Mouse (Mus musculus) limb, embryonic 11.5 days (tissue): ENCODE data around the gene Kctd8. TPM values are rescaled to one million over a fixed set of nuclear protein-coding genes. Genes with fewer than 3 reads are reported as not detected.

ENCODE experiments used
- ATAC-seq: fragments of 200-750 bp; cut with Nextera tagmentation; 2 replicates; pipeline ENCODE4 v1.8.0; 2017; ENCODE audit warnings: low read depth; ENCODE audit not compliant: insufficient number of reproducible peaks, low FRiP score, low TSS enrichment
- DNase-seq: peaks from one replicate; pipeline ENCODE4 v3.0.0-alpha.2; 2015; ENCODE audit warnings: low spot score
- H3K27ac ChIP-seq: fragments of 300-500 bp; sonication (generic); replicated peaks from 2 replicates; pipeline ENCODE4 v1.5.1; 2014; ENCODE audit warnings: low read depth, mild to moderate bottlenecking, low read length
- H3K27me3 ChIP-seq: fragments of 300-500 bp; sonication (generic); 2 replicates; pipeline ENCODE4 v1.6.1; 2014; ENCODE audit warnings: mild to moderate bottlenecking, low read length, mixed read lengths; ENCODE audit not compliant: control insufficient read depth, insufficient read depth
- H3K36me3 ChIP-seq: fragments of 300-500 bp; sonication (generic); 2 replicates; pipeline ENCODE4 v1.6.1; 2014; ENCODE audit warnings: mild to moderate bottlenecking, low read length, moderate library complexity, mixed read lengths; ENCODE audit not compliant: control insufficient read depth, insufficient read depth
- H3K4me1 ChIP-seq: fragments of 300-500 bp; sonication (generic); 2 replicates; pipeline ENCODE4 v1.6.1; 2014; ENCODE audit warnings: low read length, mixed read lengths; ENCODE audit not compliant: control insufficient read depth, insufficient read depth
- H3K4me2 ChIP-seq: fragments of 300-500 bp; sonication (generic); 2 replicates; pipeline ENCODE4 v1.6.1; 2014; ENCODE audit warnings: low read depth, mild to moderate bottlenecking, moderate library complexity; ENCODE audit not compliant: severe bottlenecking
- H3K4me3 ChIP-seq: fragments of 300-500 bp; sonication (generic); 2 replicates; pipeline ENCODE4 v1.5.1; 2014; ENCODE audit warnings: low read depth, low read length
- H3K9ac ChIP-seq: fragments of 300-500 bp; sonication (generic); 2 replicates; pipeline ENCODE4 v1.6.1; 2014; ENCODE audit warnings: mild to moderate bottlenecking, low read length
- H3K9me3 ChIP-seq: fragments of 300-500 bp; sonication (generic); 2 replicates; pipeline ENCODE4 v1.6.1; 2016; ENCODE audit warnings: low read length; ENCODE audit not compliant: control insufficient read depth
- WGBS: fragments of 180-500 bp; shearing (Covaris S2); extraction: QIAGEN DNeasy Blood & Tissue Kit; methylation state at CpG from one replicate; pipeline ENCODE4 v1.1.7; 2014; 5-methylcytosine and 5-hydroxymethylcytosine counted together
- polyA plus RNA-seq: library from polyadenylated mRNA; unstranded; fragments of >200 nt; fragmentation: Nextera tagmentation; extraction: Ambion mirVana; gene quantifications from 2 replicates; pipeline ENCODE4 v1.2.1, GENCODE M21; 2014

Kctd8 gene
- polyA plus RNA-seq, 1 experiment from 2014 or later = 1.1 TPM

GRCm38 (mm10) chr5:69227147-69227546 is 114.3 kb downstream of the Kctd8 start:
- H3K4me1 ChIP-seq = no peaks in the 10 kb centered on the region
- H3K27me3 ChIP-seq = no peaks in the 10 kb centered on the region
- WGBS = 90% methylated on average over 2 of the region's 2 CpGs
- H3K4me3 ChIP-seq = no peak overlapping the region
- H3K36me3 ChIP-seq = no peaks in the 10 kb centered on the region
- no peak overlapping the region for H3K27ac ChIP-seq
- no peaks in the 10 kb centered on the region for H3K9me3 ChIP-seq
- DNase-seq (no peak), ATAC-seq (no peak)
- H3K4me2 ChIP-seq = no peak overlapping the region
- no peak overlapping the region for H3K9ac ChIP-seq

GRCm38 (mm10) chr5:69222608-69223007 is 118.9 kb downstream of the Kctd8 start:
- Histone ChIP-seq H3K27ac (no peak overlapping the region), H3K9ac (no peak overlapping the region), H3K36me3 (no peaks in the 10 kb centered on the region), H3K4me1 (no peaks in the 10 kb centered on the region), H3K4me3 (no peak overlapping the region), H3K9me3 (no peaks in the 10 kb centered on the region), H3K4me2 (no peak overlapping the region), H3K27me3 (no peaks in the 10 kb centered on the region)
- no peak for DNase-seq
- ATAC-seq = no peak
- WGBS = 73% methylated on average over 1 of the region's 1 CpGs

DNA sequence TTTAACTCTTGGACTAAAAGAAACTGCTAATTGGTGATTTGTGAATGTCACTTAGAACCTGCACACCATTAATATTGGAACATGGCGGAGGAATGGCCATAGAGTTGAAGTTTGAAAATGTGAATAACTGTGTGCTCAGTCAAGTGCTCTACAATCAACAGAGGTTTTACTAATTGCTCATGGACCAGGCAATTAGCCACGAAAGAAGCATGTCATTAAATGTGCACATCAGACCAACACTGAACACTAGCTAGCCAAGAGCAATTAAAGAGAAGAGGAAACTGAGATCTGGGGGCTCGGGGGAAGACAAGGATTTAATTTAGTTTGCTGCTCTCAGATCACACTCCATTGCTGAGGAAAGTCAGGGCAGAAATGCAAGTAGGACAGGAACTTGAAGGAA is 126.3 kb downstream of the Kctd8 start:
- ATAC-seq = no peak
- no peak for DNase-seq
- Histone ChIP-seq H3K4me1 (no peaks in the 10 kb centered on the region), H3K27me3 (no peaks in the 10 kb centered on the region), H3K27ac (no peak overlapping the region), H3K36me3 (no peaks in the 10 kb centered on the region), H3K9me3 (no peaks in the 10 kb centered on the region), H3K9ac (no peak overlapping the region), H3K4me3 (no peak overlapping the region), H3K4me2 (no peak overlapping the region)
- WGBS = 68% methylated on average over 3 of the region's 3 CpGs

DNA sequence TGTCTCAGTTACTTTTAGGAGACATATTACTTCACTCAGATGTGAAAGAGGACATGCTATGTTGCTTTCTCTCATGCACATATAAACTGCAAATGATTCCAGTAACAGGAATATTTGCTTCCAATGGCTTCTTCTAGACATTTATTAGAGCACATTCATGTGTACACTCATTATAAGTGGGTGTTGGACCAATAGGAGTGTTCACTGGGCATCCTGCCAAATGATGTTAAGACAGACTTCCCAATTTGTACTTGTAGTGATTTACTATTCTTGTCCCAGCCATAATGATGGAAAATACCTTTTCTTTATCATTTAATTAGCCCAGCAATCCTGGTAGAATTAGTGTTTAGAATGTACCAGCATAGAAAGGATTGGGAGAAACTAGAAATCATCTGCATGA is 132.1 kb downstream of the Kctd8 start:
- Histone ChIP-seq H3K27ac (no peak overlapping the region), H3K4me2 (no peak overlapping the region), H3K36me3 (no peaks in the 10 kb centered on the region), H3K27me3 (no peaks in the 10 kb centered on the region), H3K4me1 (no peaks in the 10 kb centered on the region), H3K4me3 (no peak overlapping the region), H3K9ac (no peak overlapping the region), H3K9me3 (no peaks in the 10 kb centered on the region)
- no peak for ATAC-seq
- DNase-seq = no peak

DNA sequence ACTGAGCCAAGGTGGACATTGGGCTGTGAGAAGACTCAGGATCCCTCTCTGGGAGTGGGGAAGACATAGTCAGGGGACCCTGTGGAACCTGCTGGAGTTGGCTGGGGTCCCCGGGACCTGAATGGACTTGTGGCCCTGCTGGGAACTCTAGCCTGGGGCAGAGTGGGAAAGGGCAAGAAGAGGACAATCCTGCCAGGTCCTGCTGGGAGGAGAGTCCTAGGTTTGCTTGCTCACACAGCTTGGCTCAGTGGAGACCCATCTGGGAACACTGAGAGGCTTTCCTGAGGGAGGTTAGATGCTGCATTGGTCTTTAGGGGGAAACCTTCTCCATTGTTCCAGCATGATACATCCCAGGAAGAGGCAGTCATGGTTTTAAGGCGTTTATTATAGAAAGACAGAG is 133.8 kb downstream of the Kctd8 start:
- Histone ChIP-seq H3K9ac (no peak overlapping the region), H3K27me3 (no peaks in the 10 kb centered on the region), H3K4me1 (no peaks in the 10 kb centered on the region), H3K4me2 (no peak overlapping the region), H3K27ac (no peak overlapping the region), H3K4me3 (no peak overlapping the region), H3K9me3 (no peaks in the 10 kb centered on the region), H3K36me3 (no peaks in the 10 kb centered on the region)
- 82% methylated on average over 2 of the region's 2 CpGs for WGBS
- DNase-seq (no peak), ATAC-seq (no peak)

- H3K27me3 ChIP-seq = no peaks in the 10 kb centered on the region
- ATAC-seq (no peak), DNase-seq (no peak)
- WGBS = 86% methylated on average over 4 of the region's 4 CpGs
- H3K36me3 ChIP-seq = no peaks in the 10 kb centered on the region
- no peak overlapping the region for H3K4me2 ChIP-seq
- H3K9ac ChIP-seq = no peak overlapping the region
- no peaks in the 10 kb centered on the region for H3K9me3 ChIP-seq
- H3K27ac ChIP-seq = no peak overlapping the region
- H3K4me1 ChIP-seq = no peaks in the 10 kb centered on the region
- H3K4me3 ChIP-seq = no peak overlapping the region
Measured at GRCm38 (mm10) chr5:69159897-69160509, 181.5 kb downstream of the Kctd8 start.

- no peaks in the 10 kb centered on the region for H3K9me3 ChIP-seq
- no peak overlapping the region for H3K27ac ChIP-seq
- no peak overlapping the region for H3K4me3 ChIP-seq
- no peak overlapping the region for H3K4me2 ChIP-seq
- ATAC-seq = no peak
- no peak overlapping the region for H3K9ac ChIP-seq
- WGBS = 87% methylated on average over 3 of the region's 3 CpGs
- no peaks in the 10 kb centered on the region for H3K27me3 ChIP-seq
- no peaks in the 10 kb centered on the region for H3K4me1 ChIP-seq
- no peak for DNase-seq
- H3K36me3 ChIP-seq = no peaks in the 10 kb centered on the region
Measured at GRCm38 (mm10) chr5:69156489-69156888, 185.0 kb downstream of the Kctd8 start.

DNA sequence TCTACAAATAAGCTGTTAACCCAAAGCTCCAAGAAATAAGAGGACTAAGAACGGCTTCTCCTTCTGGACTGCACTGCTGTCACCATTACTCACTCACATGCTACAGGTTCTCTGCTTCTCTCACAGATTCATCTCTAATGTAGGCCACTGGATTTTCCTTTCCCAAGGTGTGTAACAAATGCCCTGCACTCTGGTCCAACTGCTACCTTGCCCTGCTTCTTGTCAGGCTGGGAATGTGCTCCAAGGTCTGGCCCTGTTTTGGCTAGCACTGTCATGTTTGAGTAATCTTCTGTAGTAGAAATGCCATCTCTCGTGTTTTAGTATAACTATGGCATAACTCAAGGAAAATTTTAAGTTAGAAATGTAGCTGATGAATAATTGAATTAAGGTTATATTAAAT is 195.7 kb downstream of the Kctd8 start:
- WGBS = 87% methylated on average over 2 of the region's 2 CpGs
- Histone ChIP-seq H3K4me2 (no peak overlapping the region), H3K4me3 (no peak overlapping the region)

GRCm38 (mm10) chr5:69141082-69141481 is 200.4 kb downstream of the Kctd8 start:
- H3K4me2 ChIP-seq = no peak overlapping the region
- no peak overlapping the region for H3K27ac ChIP-seq
- 90% methylated on average over 4 of the region's 4 CpGs for WGBS
- no peaks in the 10 kb centered on the region for H3K9me3 ChIP-seq
- no peaks in the 10 kb centered on the region for H3K4me1 ChIP-seq
- ATAC-seq (no peak), DNase-seq (no peak)
- no peak overlapping the region for H3K9ac ChIP-seq
- no peak overlapping the region for H3K4me3 ChIP-seq
- H3K27me3 ChIP-seq = no peaks in the 10 kb centered on the region
- no peaks in the 10 kb centered on the region for H3K36me3 ChIP-seq

More for the DNA sequence above, 195.7 kb downstream of the Kctd8 start:
- Histone ChIP-seq H3K27ac (no peak overlapping the region), H3K9me3 (no peaks in the 10 kb centered on the region), H3K36me3 (no peaks in the 10 kb centered on the region), H3K9ac (no peak overlapping the region), H3K4me1 (no peaks in the 10 kb centered on the region), H3K27me3 (no peaks in the 10 kb centered on the region)
- DNase-seq = no peak
- no peak for ATAC-seq
